ENCODE assay signal across 14 mouse cellular contexts in genomic region chr19:57441501-57441900, GRCm38 (mm10). TPM values are rescaled to one million over a fixed set of nuclear protein-coding genes. Genes with fewer than 3 reads are reported as not detected.
A peak's percentile ranks its signal among the peaks of the same experiment; 100 is the strongest.
DNase-seq lines count a peak whose midpoint lies in the region; ATAC-seq and TF ChIP-seq lines count a peak whose summit lies in the region.
"Had no signal": no experiment of that assay in that cellular context is flagged by ENCODE, and none has a peak within 500 bp of the region (broad histone marks: within the 10 kb centered on the region; RNA-seq: fewer than 3 reads in every experiment).

No protein-coding gene starts in this region.

- no peak overlapping the region for H3K9ac ChIP-seq in hindbrain, embryonic 12.5 days
- no peak overlapping the region for H3K9ac ChIP-seq in hindbrain, embryonic 16.5 days (ENCODE audit: low read depth, low read length)
- no peak overlapping the region for H3K9ac ChIP-seq in lung, embryonic 14.5 days
- H3K9ac ChIP-seq in heart, embryonic 12.5 days: no peak overlapping the region
- H3K9ac ChIP-seq: forebrain, embryonic 12.5 days had no signal

- no peaks in the 10 kb centered on the region for H3K9me3 ChIP-seq in hindbrain, embryonic 12.5 days (replicated peaks)
- H3K9me3 ChIP-seq in hindbrain, embryonic 16.5 days (ENCODE audit: control insufficient read depth, low read length): no peaks in the 10 kb centered on the region
- no peaks in the 10 kb centered on the region for H3K9me3 ChIP-seq in lung, embryonic 14.5 days (ENCODE audit: low read depth, low read length)
- no peaks in the 10 kb centered on the region for H3K9me3 ChIP-seq in heart, embryonic 12.5 days (replicated peaks)
- H3K9me3 ChIP-seq: forebrain, embryonic 12.5 days; midbrain, embryonic 10.5 days had no signal

- WGBS in hindbrain, embryonic 12.5 days: 55% methylated on average over 7 of the region's 7 CpGs
- WGBS in hindbrain, embryonic 16.5 days: 47% methylated on average over 7 of the region's 7 CpGs
- 17% methylated on average over 7 of the region's 7 CpGs for WGBS in lung, embryonic 14.5 days
- 35% methylated on average over 7 of the region's 7 CpGs for WGBS in heart, embryonic 12.5 days

- peak; percentile 75 for DNase-seq in lung, embryonic 14.5 days
- DNase-seq in lung, postnatal 36 days: no peak
- DNase-seq in right cerebral cortex, adult 2 months (ENCODE audit: low spot score in 2 of 2): peak; percentile 11 to 20
- no peak for DNase-seq in right cerebral cortex, postnatal 14 days
- DNase-seq: cerebellum, adult 11 months; cerebellum, postnatal 36 days; kidney, adult 2 months; lung, adult 18-20 months had no signal

- no peaks in the 10 kb centered on the region for H3K36me3 ChIP-seq in hindbrain, embryonic 12.5 days
- H3K36me3 ChIP-seq in hindbrain, embryonic 16.5 days (ENCODE audit: control insufficient read depth, insufficient read depth, low read length): no peaks in the 10 kb centered on the region
- H3K36me3 ChIP-seq in lung, embryonic 14.5 days (ENCODE audit: insufficient read depth): no peaks in the 10 kb centered on the region
- no peaks in the 10 kb centered on the region for H3K36me3 ChIP-seq in heart, embryonic 12.5 days
- H3K36me3 ChIP-seq: forebrain, embryonic 12.5 days; midbrain, embryonic 10.5 days had no signal

- H3K4me3 ChIP-seq in hindbrain, embryonic 12.5 days: no peak overlapping the region
- H3K4me3 ChIP-seq in hindbrain, embryonic 16.5 days (ENCODE audit: low read length): no peak overlapping the region
- no peak overlapping the region for H3K4me3 ChIP-seq in lung, embryonic 14.5 days (ENCODE audit: low read depth, low read length)
- no peak overlapping the region for H3K4me3 ChIP-seq in heart, embryonic 12.5 days
- H3K4me3 ChIP-seq: forebrain, embryonic 12.5 days; midbrain, embryonic 10.5 days had no signal

- no peak for TF ChIP-seq CTCF in lung, embryonic 14.5 days (IDR thresholded peaks at IDR 0.05; ENCODE audit: low read depth)

- H3K27ac ChIP-seq in hindbrain, embryonic 12.5 days: 0 out of 2 replicates have a peak overlapping the region, but pooled peaks have one; percentile 8
- H3K27ac ChIP-seq in hindbrain, embryonic 16.5 days (ENCODE audit: low read depth, low read length): no peak overlapping the region
- H3K27ac ChIP-seq in lung, embryonic 14.5 days (ENCODE audit: low read depth): no peak overlapping the region
- H3K27ac ChIP-seq in heart, embryonic 12.5 days (ENCODE audit: poor library complexity, severe bottlenecking): no peak overlapping the region
- H3K27ac ChIP-seq: forebrain, embryonic 12.5 days; midbrain, embryonic 10.5 days had no signal

- no peak for ATAC-seq in hindbrain, embryonic 12.5 days (ENCODE audit: low FRiP score)
- no peak for ATAC-seq in hindbrain, embryonic 16.5 days
- ATAC-seq in lung, embryonic 14.5 days (ENCODE audit: insufficient read depth): peak; percentile 19; the same call in 1 of the 2 replicates
- ATAC-seq in heart, embryonic 12.5 days (ENCODE audit: insufficient number of reproducible peaks, low FRiP score): no peak

- H3K4me1 ChIP-seq in hindbrain, embryonic 12.5 days: 0 out of 2 replicates have a peak, but pooled peaks cover 5% of the 10 kb centered on the region
- no peaks in the 10 kb centered on the region; the same call in 1 of the 2 replicates for H3K4me1 ChIP-seq in hindbrain, embryonic 16.5 days (ENCODE audit: control insufficient read depth, insufficient read depth, low read depth, low read length)
- H3K4me1 ChIP-seq in lung, embryonic 14.5 days (ENCODE audit: insufficient read depth): peaks cover 13% of the 10 kb centered on the region
- H3K4me1 ChIP-seq in heart, embryonic 12.5 days (replicated peaks): no peaks in the 10 kb centered on the region
- H3K4me1 ChIP-seq: forebrain, embryonic 12.5 days had no signal

- no peak overlapping the region for H3K4me2 ChIP-seq in hindbrain, embryonic 12.5 days (replicated peaks)
- H3K4me2 ChIP-seq in hindbrain, embryonic 16.5 days (ENCODE audit: low read length): no peak overlapping the region
- H3K4me2 ChIP-seq in lung, embryonic 14.5 days: peak overlapping the region; percentile 13; the same call in 1 of the 2 replicates
- no peak overlapping the region for H3K4me2 ChIP-seq in heart, embryonic 12.5 days
- H3K4me2 ChIP-seq: forebrain, embryonic 12.5 days; heart, embryonic 11.5 days had no signal

- no peaks in the 10 kb centered on the region for H3K27me3 ChIP-seq in hindbrain, embryonic 12.5 days
- no peaks in the 10 kb centered on the region for H3K27me3 ChIP-seq in hindbrain, embryonic 16.5 days (replicated peaks; ENCODE audit: control insufficient read depth, insufficient read depth, low read length)
- no peaks in the 10 kb centered on the region for H3K27me3 ChIP-seq in lung, embryonic 14.5 days (ENCODE audit: insufficient read depth, low read length)
- H3K27me3 ChIP-seq in heart, embryonic 12.5 days (replicated peaks): no peaks in the 10 kb centered on the region
- H3K27me3 ChIP-seq: forebrain, embryonic 12.5 days had no signal

RNA-seq across cellular contexts. Expression of gene Trub1, which starts 11.2 kb away (rescaled TPM):
- polyA plus RNA-seq in hindbrain, embryonic 12.5 days (2016; fragmentation: Nextera tagmentation; extraction: Ambion mirVana): 15.9 and 18.9 TPM in 2 replicates
- polyA plus RNA-seq in hindbrain, embryonic 16.5 days (2015; fragmentation: Nextera tagmentation; extraction: Ambion mirVana): 13.7 and 14.5 TPM in 2 replicates
- polyA plus RNA-seq in lung, embryonic 14.5 days (2014; fragmentation: Nextera tagmentation; extraction: Ambion mirVana): 29.2 and 29.6 TPM in 2 replicates
- 11.2 and 12.4 TPM in 2 replicates for polyA plus RNA-seq in heart, embryonic 12.5 days (2016; fragmentation: Nextera tagmentation; extraction: Ambion mirVana)

Comparison
In these comparisons a context has a peak if more than half of its experiments do, and no peak if none do; other contexts are left out.
1. DNase-seq: peak in lung, embryonic 14.5 days (single experiment) and right cerebral cortex, adult 2 months (2 of 2); none in lung, postnatal 36 days (single experiment) and right cerebral cortex, postnatal 14 days (single experiment).